Mouse (Mus musculus) erythroblast, embryonic 14.5 days (primary cell): Measurements from ENCODE around the gene Cdk2ap1.

ENCODE experiments used
- GATA1 ChIP-seq: IDR thresholded peaks from 2 replicates; pipeline ENCODE4 v1.6.1; 2012; ENCODE audit warnings: low read length, inconsistent platforms, mixed read lengths
- TAL1 ChIP-seq: IDR thresholded peaks from 3 replicates; pipeline ENCODE4 v1.6.1; 2012; ENCODE audit warnings: low read length, inconsistent platforms, mixed read lengths

- TF ChIP-seq TAL1 (no peak), GATA1 (no peak)
Measured at GRCm38 (mm10) chr5:124410808-124411207, 47.9 kb upstream of the Cdk2ap1 start.
